Mouse (Mus musculus) G1E (cell line): ENCODE results near the gene Grip1. TPM values are rescaled to one million over a fixed set of nuclear protein-coding genes. Genes with fewer than 3 reads are reported as not detected.

ENCODE experiments used
- ATAC-seq: 2 replicates; pipeline ENCODE4 v1.8.0; 2016; ENCODE audit warnings: mild to moderate bottlenecking; ENCODE audit not compliant: insufficient number of reproducible peaks, poor library complexity, low FRiP score, severe bottlenecking; ENCODE audit errors: extremely low read depth
- DNase-seq: peaks from one replicate; pipeline ENCODE4 v3.0.0; 2012; ENCODE audit warnings: low spot score
- H3K27me3 ChIP-seq: 2 replicates; pipeline ENCODE4 v1.6.1; 2012; ENCODE audit warnings: mild to moderate bottlenecking, low read length, inconsistent platforms; ENCODE audit not compliant: insufficient read depth
- H3K36me3 ChIP-seq: replicated peaks from 2 replicates; pipeline ENCODE3; 2012; ENCODE audit warnings: mild to moderate bottlenecking, inconsistent platforms
- H3K4me1 ChIP-seq: 2 replicates; pipeline ENCODE4 v1.6.1; 2012; ENCODE audit warnings: low read depth, low read length, inconsistent platforms, mixed read lengths; ENCODE audit not compliant: insufficient read depth
- H3K4me3 ChIP-seq: 2 replicates; pipeline ENCODE4 v1.5.1; 2012; ENCODE audit warnings: low read depth, mild to moderate bottlenecking, inconsistent platforms, low read length, moderate library complexity, mixed read lengths
- H3K9me3 ChIP-seq: replicated peaks from 2 replicates; pipeline ENCODE4 v1.6.1; 2012; ENCODE audit warnings: inconsistent platforms
- CTCF ChIP-seq: IDR thresholded peaks from 2 replicates; pipeline ENCODE4 v1.5.1; 2012; ENCODE audit warnings: low read depth, low read length, inconsistent platforms, mixed read lengths
- GATA1 ChIP-seq: IDR thresholded peaks from 2 replicates; pipeline ENCODE4 v1.6.1; 2012; ENCODE audit warnings: borderline replicate concordance, low read length, inconsistent platforms, mixed read lengths
- GATA2 ChIP-seq: IDR thresholded peaks from 2 replicates; pipeline ENCODE4 v1.6.1; 2012; ENCODE audit warnings: low read depth, low read length, inconsistent platforms, borderline replicate concordance
- POLR2AphosphoS5 ChIP-seq: IDR thresholded peaks from 2 replicates; pipeline ENCODE4 v1.6.1; 2012; ENCODE audit warnings: low read depth, low read length, inconsistent platforms; ENCODE audit not compliant: insufficient replicate concordance
- TAL1 ChIP-seq: conservative IDR thresholded peaks from 2 replicates; pipeline ENCODE4 v1.6.1; 2012; ENCODE audit warnings: low read depth, low read length, inconsistent platforms, mixed read lengths
- polyA plus RNA-seq: library from polyadenylated mRNA; stranded (reverse); fragments of >175 nt; gene quantifications from 2 replicates; pipeline ENCODE4 v1.2.3, GENCODE M21; 2012
- total RNA-seq, 2 experiments: library from RNA; stranded (forward) in 1 of 2; stranded (reverse) in 1 of 2; fragments of 200-1000 nt in 1 of 2; fragments of >200 nt in 1 of 2; fragmentation: Nextera tagmentation in 1 of 2; gene quantifications; 2 replicates each; pipeline ENCODE4 v1.2.3; 2014 to 2017

Grip1 gene
- total and polyA plus RNA-seq, 3 experiments, result 0.11 TPM; not detected in 2

DNA sequence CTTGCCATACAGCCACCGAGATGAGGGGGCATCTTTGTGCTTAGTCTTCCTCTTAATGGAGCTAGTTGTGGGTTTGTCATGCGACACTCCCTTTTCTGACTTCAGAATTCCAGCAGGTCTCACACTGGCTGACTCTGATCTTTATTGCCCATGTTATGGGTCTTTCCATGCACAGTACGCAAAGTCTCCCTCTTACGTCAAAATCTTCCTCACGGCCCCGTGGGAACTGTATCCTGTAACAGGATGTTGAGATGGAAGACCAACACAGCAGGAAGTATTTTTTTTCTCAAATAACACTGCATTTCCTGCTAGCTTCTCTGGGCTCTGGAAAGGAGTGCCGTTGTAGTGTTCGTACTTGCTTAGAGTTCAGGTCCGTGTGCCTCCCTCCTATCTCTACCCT is 21.5 kb downstream of the Grip1 start:
- Histone ChIP-seq H3K36me3 (no peaks in the 10 kb centered on the region), H3K9me3 (peaks cover 60% of the 10 kb centered on the region), H3K4me3 (no peak overlapping the region), H3K27me3 (no peaks in the 10 kb centered on the region), H3K4me1 (no peaks in the 10 kb centered on the region)
- DNase-seq (no peak), ATAC-seq (no peak)
- TF ChIP-seq TAL1 (no peak), CTCF (no peak), POLR2AphosphoS5 (no peak), GATA2 (no peak), GATA1 (no peak)

DNA sequence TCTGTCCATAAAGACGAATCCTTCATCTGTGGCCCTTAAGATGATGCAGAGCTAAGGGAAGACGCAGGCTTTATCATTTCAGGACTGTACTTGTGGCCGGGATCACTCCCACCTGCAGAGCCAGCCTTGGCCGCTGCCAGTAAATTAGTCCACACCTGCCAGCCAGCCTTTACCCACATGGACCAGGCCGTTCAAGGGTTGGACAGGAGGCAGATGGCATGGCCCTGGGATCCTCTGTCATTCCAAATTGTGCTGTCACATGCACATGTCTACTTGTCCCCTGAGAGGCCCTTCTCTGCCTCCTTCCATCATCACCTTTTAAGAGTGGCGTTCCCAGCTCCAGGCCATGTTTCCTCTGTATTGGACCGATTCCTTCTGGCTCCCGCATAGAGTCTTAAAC is 24.0 kb downstream of the Grip1 start:
- ATAC-seq (no peak), DNase-seq (no peak)
- Histone ChIP-seq H3K36me3 (no peaks in the 10 kb centered on the region), H3K4me1 (no peaks in the 10 kb centered on the region), H3K27me3 (no peaks in the 10 kb centered on the region), H3K4me3 (no peak overlapping the region), H3K9me3 (peaks cover 56% of the 10 kb centered on the region)
- TF ChIP-seq GATA1 (no peak), GATA2 (no peak), CTCF (no peak), POLR2AphosphoS5 (no peak), TAL1 (no peak)

DNA sequence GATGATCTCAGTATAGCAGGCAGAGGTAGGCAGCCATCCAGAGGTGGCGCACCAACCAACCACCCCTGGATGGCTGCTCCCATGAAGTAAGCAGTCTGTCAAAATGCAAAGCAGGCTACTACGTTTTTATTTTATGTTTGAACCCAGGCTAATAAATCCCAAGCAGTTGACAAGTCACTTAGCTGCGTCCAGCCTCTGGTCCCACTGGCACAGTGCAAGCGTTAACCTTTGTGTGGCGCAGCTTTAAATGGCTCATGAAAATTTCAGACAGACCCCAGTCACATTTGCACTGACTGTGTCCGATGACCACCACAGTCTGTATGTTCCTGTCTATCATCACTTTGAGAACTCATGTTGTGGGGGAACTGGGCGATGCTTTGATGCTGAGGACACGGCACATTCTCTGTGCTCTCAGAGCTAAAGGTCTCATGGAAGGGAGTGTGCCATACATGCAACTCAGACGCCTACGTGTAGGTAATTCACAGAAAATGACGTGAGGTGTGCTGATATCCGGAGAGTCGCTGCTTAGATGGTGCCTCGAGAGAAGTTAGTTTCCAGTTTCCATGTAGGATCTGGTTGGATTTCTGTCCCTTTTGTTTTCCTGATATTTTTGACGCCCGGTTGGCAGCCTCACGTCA is 29.6 kb downstream of the Grip1 start:
- ATAC-seq (no peak), DNase-seq (no peak)
- Histone ChIP-seq H3K9me3 (peaks cover 59% of the 10 kb centered on the region), H3K36me3 (no peaks in the 10 kb centered on the region), H3K4me1 (no peaks in the 10 kb centered on the region), H3K4me3 (no peak overlapping the region), H3K27me3 (no peaks in the 10 kb centered on the region)
- TF ChIP-seq CTCF, result no peak
- TF ChIP-seq GATA2, result no peak
- no peak for TF ChIP-seq POLR2AphosphoS5
- no peak for TF ChIP-seq TAL1
- TF ChIP-seq GATA1, result no peak

DNA sequence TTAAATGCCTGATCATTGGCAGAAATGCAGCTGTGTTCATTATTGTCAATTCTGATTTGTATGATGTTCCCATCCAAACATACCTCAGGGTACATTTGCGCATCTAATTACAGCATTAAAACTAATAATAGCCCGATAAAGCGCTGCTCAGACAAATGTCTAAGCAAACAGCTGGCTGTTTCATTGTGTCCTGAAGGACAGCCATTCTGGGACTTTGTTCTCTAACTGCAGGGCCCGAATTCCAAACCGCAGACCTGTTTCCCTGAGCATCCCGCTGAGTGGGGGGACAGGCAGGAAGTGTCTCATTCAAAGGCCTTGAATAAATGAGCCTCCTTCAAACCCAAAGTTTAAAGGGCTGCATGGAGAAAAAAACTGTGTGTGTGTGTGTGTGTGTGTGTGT is 30.1 kb downstream of the Grip1 start:
- no peak for DNase-seq
- TF ChIP-seq POLR2AphosphoS5 (no peak), GATA1 (no peak), GATA2 (no peak), TAL1 (no peak), CTCF (no peak)
- no peaks in the 10 kb centered on the region for H3K4me1 ChIP-seq
- H3K4me3 ChIP-seq, result no peak overlapping the region
- no peaks in the 10 kb centered on the region for H3K36me3 ChIP-seq
- H3K9me3 ChIP-seq, result peaks cover 59% of the 10 kb centered on the region
- H3K27me3 ChIP-seq, result no peaks in the 10 kb centered on the region
- no peak for ATAC-seq

DNA sequence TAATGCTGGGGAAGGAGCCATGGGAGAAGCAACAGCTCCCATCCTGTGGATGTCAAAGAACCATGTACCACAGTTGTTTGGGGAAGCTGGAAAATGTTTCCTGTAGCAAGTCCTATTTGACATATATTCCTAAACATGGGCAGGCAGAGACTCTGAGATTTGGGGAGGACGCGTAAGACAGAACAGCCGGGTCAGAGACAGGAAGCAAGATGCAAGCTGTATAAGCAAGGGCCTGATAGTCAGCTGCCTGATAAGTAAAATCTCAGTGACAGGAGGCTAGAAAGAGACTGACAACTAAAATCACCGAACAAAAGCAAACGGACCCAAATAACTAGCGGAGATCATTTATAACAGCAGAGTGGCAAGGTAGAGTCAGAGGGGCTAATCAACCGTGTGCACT is 33.3 kb downstream of the Grip1 start:
- H3K27me3 ChIP-seq, result no peaks in the 10 kb centered on the region
- peaks cover 56% of the 10 kb centered on the region for H3K9me3 ChIP-seq
- no peaks in the 10 kb centered on the region for H3K4me1 ChIP-seq
- H3K36me3 ChIP-seq, result no peaks in the 10 kb centered on the region
- ATAC-seq (no peak), DNase-seq (no peak)
- TF ChIP-seq GATA2 (no peak), GATA1 (no peak), POLR2AphosphoS5 (no peak), CTCF (no peak)
- H3K4me3 ChIP-seq, result no peak overlapping the region

DNA sequence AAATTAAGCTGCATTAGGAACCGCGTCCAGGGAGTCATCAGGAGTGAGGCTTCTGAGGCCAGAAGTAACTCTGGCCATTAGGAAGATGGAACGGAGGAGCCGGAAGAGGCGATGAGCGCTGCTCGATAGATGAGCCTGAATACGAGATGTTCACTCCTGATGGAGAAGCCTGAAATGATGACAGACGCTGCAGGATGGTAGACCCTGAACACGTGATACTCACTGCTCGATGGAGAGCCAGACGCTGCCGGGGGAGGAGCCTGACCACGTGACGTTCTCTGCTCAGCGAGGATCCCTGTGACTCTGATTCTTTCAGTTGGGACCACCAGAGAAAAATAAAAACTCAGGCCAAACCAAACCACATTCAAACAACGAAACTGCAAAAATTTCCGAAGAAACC is 37.2 kb downstream of the Grip1 start:
- Histone ChIP-seq H3K4me3 (no peak overlapping the region), H3K36me3 (no peaks in the 10 kb centered on the region), H3K27me3 (no peaks in the 10 kb centered on the region), H3K9me3 (peaks cover 40% of the 10 kb centered on the region), H3K4me1 (no peaks in the 10 kb centered on the region)
- no peak for TF ChIP-seq CTCF
- TF ChIP-seq GATA2, result no peak
- no peak for TF ChIP-seq GATA1
- ATAC-seq (no peak), DNase-seq (no peak)

DNA sequence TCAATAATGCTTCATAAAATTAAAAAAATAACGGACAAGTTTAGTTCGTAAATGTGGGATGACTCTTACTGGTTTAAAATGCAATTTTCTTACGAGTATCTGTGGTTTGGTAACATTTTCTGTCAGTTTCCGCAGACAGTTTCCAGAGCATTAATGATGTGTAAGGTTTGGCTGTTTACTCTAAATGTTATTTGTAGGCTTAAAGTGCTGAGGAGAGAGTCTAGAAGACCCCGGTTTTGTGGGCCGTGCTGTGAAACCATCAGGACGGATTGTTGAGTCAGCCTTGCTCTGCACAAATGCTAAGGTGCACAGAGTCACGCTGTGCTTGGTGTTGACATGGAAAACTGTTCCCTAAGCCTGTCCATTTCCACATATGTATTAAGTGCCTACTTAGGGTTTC is 41.7 kb downstream of the Grip1 start:
- Histone ChIP-seq H3K4me3 (no peak overlapping the region), H3K36me3 (no peaks in the 10 kb centered on the region), H3K9me3 (peaks cover 56% of the 10 kb centered on the region), H3K4me1 (no peaks in the 10 kb centered on the region), H3K27me3 (no peaks in the 10 kb centered on the region)
- DNase-seq, result no peak
- TF ChIP-seq POLR2AphosphoS5 (no peak), GATA2 (no peak), TAL1 (no peak), CTCF (no peak), GATA1 (no peak)
- no peak for ATAC-seq
